Mouse (Mus musculus) heart, postnatal 0 days (tissue): ENCODE data around the gene Mindy4b-ps.

Source experiments
- CTCF ChIP-seq: IDR thresholded peaks from 2 replicates; pipeline ENCODE4 v1.5.1; 2016; ENCODE audit warnings: antibody characterized with exemption, control low read depth, low read depth
- EP300 ChIP-seq: IDR thresholded peaks from 2 replicates; pipeline ENCODE4 v1.6.1; 2016; ENCODE audit warnings: antibody characterized with exemption, low read depth

GRCm38 (mm10) chr3:58747924-58748323 lies 74.2 kb downstream of the Mindy4b-ps start:
- TF ChIP-seq CTCF (no peak), EP300 (no peak)
